Mouse (Mus musculus) forebrain, postnatal 0 days (tissue): ENCODE results near the gene Nhlrc4. TPM values are rescaled to one million over a fixed set of nuclear protein-coding genes. Genes with fewer than 3 reads are reported as not detected.
A peak's percentile ranks its signal among the peaks of the same experiment; 100 is the strongest.

Experiments used
- ATAC-seq: fragments of 200-750 bp; cut with Nextera tagmentation; 2 replicates; pipeline ENCODE4 v1.8.0; 2017; ENCODE audit warnings: mild to moderate bottlenecking, moderate library complexity
- DNase-seq: peaks from one replicate; pipeline ENCODE4 v3.0.0-alpha.2; 2015
- H3K27ac ChIP-seq: fragments of 300-500 bp; sonication (generic); 2 replicates; pipeline ENCODE4 v1.5.1; 2014; ENCODE audit warnings: low read depth, mild to moderate bottlenecking, antibody characterized with exemption, low read length, moderate library complexity, mixed read lengths
- H3K27me3 ChIP-seq: fragments of 300-500 bp; sonication (generic); 2 replicates; pipeline ENCODE4 v1.6.1; 2014; ENCODE audit warnings: mild to moderate bottlenecking, low read length, mixed read lengths; ENCODE audit not compliant: insufficient read depth
- H3K36me3 ChIP-seq: fragments of 300-500 bp; sonication (generic); 2 replicates; pipeline ENCODE4 v1.6.1; 2014; ENCODE audit warnings: mild to moderate bottlenecking, moderate library complexity; ENCODE audit not compliant: insufficient read depth
- H3K4me1 ChIP-seq: fragments of 300-500 bp; sonication (generic); 2 replicates; pipeline ENCODE4 v1.6.1; 2014; ENCODE audit warnings: antibody characterized with exemption; ENCODE audit not compliant: insufficient read depth
- H3K4me2 ChIP-seq: fragments of 300-500 bp; sonication (generic); 2 replicates; pipeline ENCODE4 v1.6.1; 2014; ENCODE audit warnings: low read depth, mild to moderate bottlenecking, moderate library complexity
- H3K4me3 ChIP-seq: fragments of 300-500 bp; sonication (generic); 2 replicates; pipeline ENCODE4 v1.5.1; 2014; ENCODE audit warnings: low read depth, low read length, mixed read lengths
- H3K9ac ChIP-seq: fragments of 300-500 bp; sonication (generic); 2 replicates; pipeline ENCODE4 v1.6.1; 2014; ENCODE audit warnings: mild to moderate bottlenecking
- H3K9me3 ChIP-seq: fragments of 300-500 bp; sonication (generic); 2 replicates; pipeline ENCODE4 v1.6.1; 2016; ENCODE audit warnings: low read length
- CTCF ChIP-seq: sonication (generic); IDR thresholded peaks from 2 replicates; pipeline ENCODE4 v1.5.1; 2016; ENCODE audit warnings: antibody characterized with exemption, control low read depth, low read depth
- WGBS: fragments of 180-500 bp; shearing (Covaris S2); extraction: QIAGEN DNeasy Blood & Tissue Kit; methylation state at CpG from one replicate; pipeline ENCODE4 v1.1.7; 2014; 5-methylcytosine and 5-hydroxymethylcytosine counted together
- polyA plus RNA-seq: library from polyadenylated mRNA; unstranded; fragments of >200 nt; fragmentation: Nextera tagmentation; extraction: Ambion mirVana; gene quantifications from 2 replicates; pipeline ENCODE4 v1.2.1, GENCODE M21; 2015
- total RNA-seq: library from RNA; depleted of rRNA; stranded (reverse); fragments of >200 nt; gene quantifications from 2 replicates; pipeline ENCODE4 v1.2.3, GENCODE M21; 2014

Nhlrc4 gene
- total and polyA plus RNA-seq, 2 experiments from 2014 or later = 0.44 TPM; not detected in 1

DNA sequence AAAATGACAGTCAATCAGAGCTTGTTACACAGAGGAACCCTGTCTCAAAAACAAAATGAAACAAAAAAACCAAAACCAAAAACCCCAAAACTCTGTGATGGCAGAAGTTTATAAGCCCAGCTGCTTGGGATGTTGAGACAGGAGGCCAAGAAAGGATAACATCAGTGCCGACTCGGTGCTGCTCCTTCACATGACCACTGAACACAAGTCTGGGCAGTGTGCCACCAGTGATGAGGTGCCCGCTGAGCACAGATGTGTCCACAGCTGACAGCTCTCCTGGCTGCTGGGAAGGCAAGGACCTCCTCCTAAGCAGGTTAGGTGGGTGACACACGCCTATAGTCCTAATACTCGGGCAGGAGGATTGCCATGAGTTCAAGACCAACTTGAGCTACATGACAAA lies 22.6 kb downstream of the Nhlrc4 start:
- no peak for ATAC-seq

DNA sequence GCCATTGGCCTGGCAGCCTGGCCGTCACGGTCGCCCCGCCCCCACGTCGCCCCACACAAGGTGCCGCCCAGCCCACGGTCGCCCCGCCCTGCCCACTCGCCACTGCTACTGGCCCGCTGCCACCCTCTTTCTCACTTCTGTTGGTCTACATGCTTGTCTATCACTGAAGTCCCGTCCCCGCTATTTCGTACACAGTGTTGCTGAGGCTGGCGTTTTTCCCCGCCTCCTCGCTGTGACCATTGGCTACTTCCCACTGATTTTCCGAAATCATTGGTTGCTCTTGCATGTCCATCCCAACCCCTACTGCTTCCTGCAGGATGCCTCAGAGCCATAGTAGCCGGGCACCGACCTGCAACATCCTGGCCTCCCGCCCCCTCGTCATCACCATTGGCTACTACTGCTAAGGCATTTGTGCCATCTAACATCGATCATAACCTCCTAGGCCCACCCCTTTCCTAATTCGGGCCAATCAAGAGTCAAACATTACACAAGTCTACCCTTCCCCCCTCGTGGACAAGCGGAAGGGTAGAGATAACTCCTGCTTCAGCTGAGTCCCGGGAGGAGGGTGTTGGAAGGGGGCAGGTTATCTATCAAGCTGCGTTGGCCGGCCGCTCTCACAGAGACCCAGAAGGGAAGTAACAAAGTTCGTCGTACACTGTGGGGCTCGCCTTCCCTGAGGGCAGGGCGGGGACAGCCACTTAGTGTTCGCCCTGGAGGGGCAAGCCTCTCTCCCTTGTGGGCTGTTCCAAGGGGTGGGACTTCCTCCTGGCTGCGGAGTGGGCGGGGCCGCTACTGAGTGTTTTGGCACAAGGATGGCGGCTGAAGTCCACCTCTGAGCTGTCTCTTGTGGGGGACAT lies 24.7 kb downstream of the Nhlrc4 start:
- peak; percentile 96 for ATAC-seq
- H3K4me2 ChIP-seq = peak overlapping the region; percentile 81
- H3K9me3 ChIP-seq = no peaks in the 10 kb centered on the region
- H3K4me3 ChIP-seq = peak overlapping the region; percentile 88
- H3K36me3 ChIP-seq = no peaks in the 10 kb centered on the region
- peak overlapping the region; percentile 92 for H3K27ac ChIP-seq
- no peak; the same call in 1 of the 2 replicates for TF ChIP-seq CTCF
- H3K9ac ChIP-seq = peak overlapping the region; percentile 81
- peaks cover 18% of the 10 kb centered on the region; the same call in 1 of the 2 replicates for H3K4me1 ChIP-seq
- under 1% methylated on average over 35 of the region's 40 CpGs for WGBS
- DNase-seq = peak; percentile 100
- H3K27me3 ChIP-seq = no peaks in the 10 kb centered on the region

More for the DNA sequence above, 22.6 kb downstream of the Nhlrc4 start:
- 76% methylated on average over 5 of the region's 5 CpGs for WGBS
- peaks cover 18% of the 10 kb centered on the region; the same call in 1 of the 2 replicates for H3K4me1 ChIP-seq
- no peak overlapping the region for H3K4me3 ChIP-seq
- TF ChIP-seq CTCF = no peak
- H3K9ac ChIP-seq = no peak overlapping the region
- no peak overlapping the region for H3K27ac ChIP-seq
- H3K27me3 ChIP-seq = no peaks in the 10 kb centered on the region
- no peak for DNase-seq
- H3K36me3 ChIP-seq = peaks cover 11% of the 10 kb centered on the region
- H3K9me3 ChIP-seq = no peaks in the 10 kb centered on the region
- H3K4me2 ChIP-seq = no peak overlapping the region

DNA sequence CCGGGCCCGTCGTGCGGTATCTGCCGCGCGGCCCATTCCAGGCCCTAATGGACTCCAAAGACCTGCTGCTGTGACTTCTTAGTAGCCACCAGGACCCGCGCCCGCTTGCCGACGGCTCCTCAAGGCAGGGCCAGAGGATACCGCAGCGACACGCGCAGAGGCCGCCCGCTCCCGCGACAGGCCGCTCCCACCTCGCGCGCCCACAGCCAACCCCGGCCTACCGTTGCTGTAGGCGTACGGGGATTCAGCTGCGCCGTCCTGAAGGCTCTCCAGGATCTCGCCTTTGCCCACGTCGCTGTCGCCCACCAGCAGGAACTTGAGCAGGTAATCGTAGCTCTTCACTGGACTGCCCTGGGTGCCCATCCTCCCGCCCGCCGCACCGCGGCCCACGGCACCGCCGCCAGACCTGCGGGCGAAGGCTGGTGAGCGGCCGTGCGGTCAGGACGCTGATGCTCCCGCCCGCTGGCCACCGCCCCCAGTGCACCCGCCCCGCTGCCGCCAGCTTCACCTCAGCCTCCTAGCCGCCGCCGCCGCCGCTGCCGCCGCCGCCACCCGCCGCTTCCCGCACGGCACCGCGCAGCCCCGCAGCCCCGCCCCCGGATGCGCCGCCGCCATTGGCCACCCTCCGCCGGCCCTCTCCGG lies 25.5 kb downstream of the Nhlrc4 start, which contains the start of gene Rab40c:
TSS of gene Rab40c (minus strand) at position 584 of the 642 bp plus-strand sequence.
- DNase-seq (peak; percentile 43), ATAC-seq (peak; percentile 82)
- Histone ChIP-seq H3K4me1 (peaks cover 18% of the 10 kb centered on the region; the same call in 1 of the 2 replicates), H3K4me2 (peak within 1 kb of the TSS; percentile 81), H3K9ac (peak within 1 kb of the TSS; percentile 81), H3K27ac (peak within 1 kb of the TSS; percentile 92), H3K36me3 (0 out of 2 replicates have a peak, but pooled peaks cover 3% of the 10 kb centered on the region), H3K4me3 (peak within 1 kb of the TSS; percentile 88), H3K27me3 (no peaks in the 10 kb centered on the region), H3K9me3 (no peaks in the 10 kb centered on the region)
- 0 out of 2 replicates have a peak, but pooled peaks have one; percentile 1 for TF ChIP-seq CTCF
- 3% methylated on average over 53 of the region's 78 CpGs for WGBS

DNA sequence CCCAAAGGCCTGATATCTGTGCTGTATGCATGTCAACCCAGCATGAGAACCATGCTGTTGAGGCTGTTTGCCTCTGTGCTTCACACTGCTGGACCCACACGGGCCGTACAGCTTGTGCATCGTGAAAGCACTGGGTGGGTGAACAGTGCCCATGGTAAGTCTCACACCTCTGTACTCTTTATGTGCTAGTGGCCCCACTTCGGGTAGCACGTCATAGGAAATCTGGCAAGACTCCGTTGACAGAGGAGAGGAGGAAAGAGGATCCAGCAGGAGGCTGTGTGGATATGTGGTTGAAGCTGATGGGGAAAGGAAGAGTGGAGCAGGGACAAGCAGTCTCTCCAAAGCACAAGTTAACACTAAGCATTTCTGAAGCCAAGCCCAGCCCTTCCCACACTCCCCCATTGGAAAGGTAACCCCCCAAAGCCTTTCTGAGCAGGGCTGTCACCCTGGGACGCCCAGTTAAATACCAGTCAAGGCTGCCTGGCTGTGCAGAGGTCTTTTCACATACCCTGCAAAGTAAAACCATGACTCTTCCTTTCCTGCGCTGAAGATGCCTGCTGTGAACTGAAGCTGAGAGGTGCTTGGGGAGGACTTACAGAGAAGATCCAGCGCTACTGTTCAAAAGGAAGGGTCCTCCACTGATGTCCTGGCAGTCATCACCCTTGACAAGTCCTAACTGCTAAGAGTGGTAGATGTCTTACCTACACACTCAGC lies 26.6 kb downstream of the Nhlrc4 start:
- peaks cover 18% of the 10 kb centered on the region; the same call in 1 of the 2 replicates for H3K4me1 ChIP-seq
- H3K4me2 ChIP-seq = peak overlapping the region; percentile 81
- no peak overlapping the region for H3K27ac ChIP-seq
- 0 out of 2 replicates have a peak, but pooled peaks cover 5% of the 10 kb centered on the region for H3K36me3 ChIP-seq
- ATAC-seq (no peak), DNase-seq (no peak)
- no peaks in the 10 kb centered on the region for H3K27me3 ChIP-seq
- no peaks in the 10 kb centered on the region for H3K9me3 ChIP-seq
- TF ChIP-seq CTCF = no peak
- H3K4me3 ChIP-seq = peak overlapping the region; percentile 88
- WGBS = 87% methylated on average over 9 of the region's 9 CpGs
- H3K9ac ChIP-seq = peak overlapping the region; percentile 81

DNA sequence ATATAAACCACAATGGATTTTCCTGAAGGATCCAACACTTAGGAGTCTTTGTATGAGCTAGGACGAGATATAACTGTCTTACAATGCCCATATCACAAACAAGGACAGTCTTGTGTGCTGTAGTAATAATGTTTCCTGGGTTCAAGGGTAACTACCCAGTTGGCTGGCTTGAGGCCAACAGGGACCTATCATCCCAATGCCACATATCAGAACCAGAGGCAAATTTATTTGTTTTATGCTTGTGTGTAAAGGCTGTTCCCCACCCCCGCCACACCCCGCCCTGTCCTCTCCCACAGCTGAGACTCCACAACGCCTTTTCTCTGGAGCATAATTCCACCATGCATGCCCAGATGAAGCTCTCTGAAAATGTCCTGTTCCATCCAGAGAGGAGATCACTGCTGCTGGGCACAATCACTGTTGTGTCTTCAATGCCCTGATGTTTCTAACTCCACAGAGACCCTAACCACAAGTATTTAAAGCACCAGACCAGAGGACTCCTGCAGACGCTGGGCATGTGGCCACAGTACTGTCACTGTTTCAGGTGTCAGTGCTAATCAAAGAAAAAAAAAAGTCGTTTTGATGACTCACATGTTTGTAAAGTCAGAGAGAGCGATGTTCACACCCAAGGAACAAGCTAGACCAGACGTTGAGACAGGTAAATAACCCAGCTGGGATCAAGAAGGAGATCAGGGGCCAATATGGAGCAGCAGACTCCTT lies 27.7 kb downstream of the Nhlrc4 start:
- Histone ChIP-seq H3K27me3 (no peaks in the 10 kb centered on the region), H3K4me1 (peaks cover 18% of the 10 kb centered on the region; the same call in 1 of the 2 replicates), H3K9ac (no peak overlapping the region), H3K9me3 (no peaks in the 10 kb centered on the region), H3K4me2 (no peak overlapping the region), H3K36me3 (0 out of 2 replicates have a peak, but pooled peaks cover 5% of the 10 kb centered on the region), H3K27ac (no peak overlapping the region), H3K4me3 (no peak overlapping the region)
- WGBS = 86% methylated on average over 8 of the region's 8 CpGs
- TF ChIP-seq CTCF = no peak
- ATAC-seq = no peak
- DNase-seq = no peak

DNA sequence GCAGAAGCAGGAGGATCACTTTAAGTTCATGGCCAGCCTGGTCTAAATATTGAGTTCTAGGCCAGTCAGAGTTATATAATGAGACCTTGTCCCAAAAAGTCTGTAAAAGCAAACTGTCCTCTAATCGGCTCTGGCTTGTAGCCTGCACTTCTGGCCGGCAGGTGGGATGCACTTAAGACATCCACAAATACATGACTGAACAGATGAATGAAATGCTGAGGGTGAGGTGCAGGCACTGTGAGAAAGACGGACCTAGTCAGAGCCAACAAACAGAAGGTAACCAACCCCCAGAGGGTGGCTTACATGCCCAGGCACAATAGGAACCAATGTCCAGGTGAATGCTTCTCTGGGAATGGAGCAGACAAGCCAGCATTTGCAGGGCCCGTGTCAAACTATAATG lies 30.5 kb downstream of the Nhlrc4 start:
- H3K4me2 ChIP-seq = no peak overlapping the region
- no peaks in the 10 kb centered on the region for H3K27me3 ChIP-seq
- H3K4me1 ChIP-seq = peaks cover 15% of the 10 kb centered on the region; the same call in 1 of the 2 replicates
- no peak overlapping the region for H3K27ac ChIP-seq
- 0 out of 2 replicates have a peak, but pooled peaks cover 5% of the 10 kb centered on the region for H3K36me3 ChIP-seq
- WGBS = 87% methylated on average over 4 of the region's 4 CpGs
- no peak overlapping the region for H3K9ac ChIP-seq
- ATAC-seq = no peak
- H3K9me3 ChIP-seq = no peaks in the 10 kb centered on the region
- DNase-seq = no peak
- no peak overlapping the region for H3K4me3 ChIP-seq
- no peak for TF ChIP-seq CTCF
